Mouse (Mus musculus): ENCODE measurements around the gene Rarg. TPM values are rescaled to one million over a fixed set of nuclear protein-coding genes. Genes with fewer than 3 reads are reported as not detected.
A peak's percentile ranks its signal among the peaks of the same experiment; 100 is the strongest.

The Rarg gene
- polyA plus RNA-seq, 1 experiment from 2014 or later: 123 TPM

- Histone ChIP-seq H3K9ac (peak overlapping the region; percentile 26), H3K4me3 (replicated peaks) (peak overlapping the region; percentile 50), H3K36me3 (peaks cover 17% of the 10 kb centered on the region), H3K4me1 (peaks cover 70% of the 10 kb centered on the region), H3K27ac (replicated peaks) (peak overlapping the region; percentile 96), H3K9me3 (replicated peaks) (no peaks in the 10 kb centered on the region), H3K4me2 (replicated peaks) (peak overlapping the region; percentile 76), H3K27me3 (no peaks in the 10 kb centered on the region)
- peak; percentile 63 for ATAC-seq (ENCODE audit: insufficient number of reproducible peaks, low FRiP score, low TSS enrichment, low read depth)
- under 1% methylated on average over 40 of the region's 44 CpGs for WGBS
Observed at GRCm38 (mm10) chr15:102245891-102246741, 11.2 kb downstream of the Rarg start.

GRCm38 (mm10) chr15:102245461-102245881 lies 11.8 kb downstream of the Rarg start:
- Histone ChIP-seq H3K27me3 (no peaks in the 10 kb centered on the region), H3K36me3 (peaks cover 18% of the 10 kb centered on the region), H3K27ac (replicated peaks) (peak overlapping the region; percentile 96), H3K4me3 (replicated peaks) (peak overlapping the region; percentile 50), H3K4me2 (replicated peaks) (peak overlapping the region; percentile 76), H3K9me3 (replicated peaks) (no peaks in the 10 kb centered on the region), H3K4me1 (peaks cover 66% of the 10 kb centered on the region), H3K9ac (peak overlapping the region; percentile 26)
- no peak for ATAC-seq (ENCODE audit: insufficient number of reproducible peaks, low FRiP score, low TSS enrichment, low read depth)
- 2% methylated on average over 14 of the region's 14 CpGs for WGBS

- Histone ChIP-seq H3K4me3 (replicated peaks) (peak overlapping the region; percentile 50), H3K36me3 (peaks cover 22% of the 10 kb centered on the region), H3K27me3 (no peaks in the 10 kb centered on the region), H3K4me1 (peaks cover 57% of the 10 kb centered on the region), H3K9ac (peak overlapping the region; percentile 28; the same call in 1 of the 2 replicates), H3K27ac (replicated peaks) (peak overlapping the region; percentile 96), H3K9me3 (replicated peaks) (no peaks in the 10 kb centered on the region), H3K4me2 (replicated peaks) (peak overlapping the region; percentile 76)
- WGBS: 1% methylated on average over 19 of the region's 19 CpGs
- ATAC-seq (ENCODE audit: insufficient number of reproducible peaks, low FRiP score, low TSS enrichment, low read depth): no peak
Observed at GRCm38 (mm10) chr15:102244306-102245191, 12.8 kb downstream of the Rarg start.

- ATAC-seq (ENCODE audit: insufficient number of reproducible peaks, low FRiP score, low TSS enrichment, low read depth): no peak
- H3K4me3 ChIP-seq (replicated peaks): peak overlapping the region; percentile 50
- H3K27ac ChIP-seq (replicated peaks): peak overlapping the region; percentile 96
- H3K4me1 ChIP-seq: peaks cover 46% of the 10 kb centered on the region
- H3K36me3 ChIP-seq: peaks cover 33% of the 10 kb centered on the region
- WGBS: 5% methylated on average over 22 of the region's 22 CpGs
- peak overlapping the region; percentile 76 for H3K4me2 ChIP-seq (replicated peaks)
- H3K9me3 ChIP-seq (replicated peaks): no peaks in the 10 kb centered on the region
- no peaks in the 10 kb centered on the region for H3K27me3 ChIP-seq
- peak overlapping the region; percentile 28; the same call in 1 of the 2 replicates for H3K9ac ChIP-seq
Observed at GRCm38 (mm10) chr15:102243229-102244190, 13.8 kb downstream of the Rarg start.

GRCm38 (mm10) chr15:102242404-102243228 lies 14.7 kb downstream of the Rarg start:
- H3K27ac ChIP-seq (replicated peaks): peak overlapping the region; percentile 96
- peaks cover 40% of the 10 kb centered on the region for H3K36me3 ChIP-seq

GRCm38 (mm10) chr15:102240607-102241006 lies 16.7 kb downstream of the Rarg start:
- H3K27me3 ChIP-seq: no peaks in the 10 kb centered on the region
- ATAC-seq (ENCODE audit: insufficient number of reproducible peaks, low FRiP score, low TSS enrichment, low read depth): no peak
- 0 out of 2 replicates have a peak overlapping the region, but pooled peaks have one; percentile 22 for H3K27ac ChIP-seq (replicated peaks)

More at GRCm38 (mm10) chr15:102242404-102243228, 14.7 kb downstream of the Rarg start:
- H3K9ac ChIP-seq: no peak overlapping the region
- peaks cover 43% of the 10 kb centered on the region for H3K4me1 ChIP-seq
- no peaks in the 10 kb centered on the region for H3K27me3 ChIP-seq
- 41% methylated on average over 12 of the region's 12 CpGs for WGBS
- no peaks in the 10 kb centered on the region for H3K9me3 ChIP-seq (replicated peaks)
- H3K4me2 ChIP-seq (replicated peaks): peak overlapping the region; percentile 76
- H3K4me3 ChIP-seq (replicated peaks): peak overlapping the region; percentile 50; the same call in 1 of the 2 replicates
- no peak for ATAC-seq (ENCODE audit: insufficient number of reproducible peaks, low FRiP score, low TSS enrichment, low read depth)

GRCm38 (mm10) chr15:102239851-102240250 lies 17.5 kb downstream of the Rarg start:
- Histone ChIP-seq H3K27ac (replicated peaks) (no peak overlapping the region), H3K9ac (no peak overlapping the region), H3K4me1 (peaks cover 39% of the 10 kb centered on the region), H3K4me2 (replicated peaks) (no peak overlapping the region), H3K4me3 (replicated peaks) (no peak overlapping the region), H3K9me3 (replicated peaks) (no peaks in the 10 kb centered on the region), H3K27me3 (no peaks in the 10 kb centered on the region), H3K36me3 (peaks cover 66% of the 10 kb centered on the region)
- 77% methylated on average over 11 of the region's 11 CpGs for WGBS
- no peak for ATAC-seq (ENCODE audit: insufficient number of reproducible peaks, low FRiP score, low TSS enrichment, low read depth)

More at GRCm38 (mm10) chr15:102240607-102241006, 16.7 kb downstream of the Rarg start:
- Histone ChIP-seq H3K4me3 (replicated peaks) (no peak overlapping the region), H3K4me1 (peaks cover 39% of the 10 kb centered on the region), H3K4me2 (replicated peaks) (no peak overlapping the region), H3K9ac (no peak overlapping the region), H3K36me3 (peaks cover 58% of the 10 kb centered on the region), H3K9me3 (replicated peaks) (no peaks in the 10 kb centered on the region)
- 60% methylated on average over 4 of the region's 4 CpGs for WGBS

- Histone ChIP-seq H3K36me3 (peaks cover 72% of the 10 kb centered on the region), H3K27me3 (no peaks in the 10 kb centered on the region), H3K9me3 (replicated peaks) (no peaks in the 10 kb centered on the region), H3K9ac (no peak overlapping the region), H3K4me3 (replicated peaks) (no peak overlapping the region), H3K27ac (replicated peaks) (no peak overlapping the region), H3K4me2 (replicated peaks) (no peak overlapping the region), H3K4me1 (peaks cover 40% of the 10 kb centered on the region)
- no peak for ATAC-seq (ENCODE audit: insufficient number of reproducible peaks, low FRiP score, low TSS enrichment, low read depth)
- WGBS: 13% methylated on average over 9 of the region's 9 CpGs
Observed at GRCm38 (mm10) chr15:102239260-102239590, 18.1 kb downstream of the Rarg start.

- WGBS: 91% methylated on average over 14 of the region's 14 CpGs
- no peak overlapping the region for H3K4me2 ChIP-seq (replicated peaks)
- peaks cover 74% of the 10 kb centered on the region for H3K36me3 ChIP-seq
- peaks cover 37% of the 10 kb centered on the region for H3K4me1 ChIP-seq
- H3K27ac ChIP-seq (replicated peaks): no peak overlapping the region
- no peaks in the 10 kb centered on the region for H3K27me3 ChIP-seq
- no peaks in the 10 kb centered on the region for H3K9me3 ChIP-seq (replicated peaks)
- H3K4me3 ChIP-seq (replicated peaks): no peak overlapping the region
- ATAC-seq (ENCODE audit: insufficient number of reproducible peaks, low FRiP score, low TSS enrichment, low read depth): no peak
- H3K9ac ChIP-seq: no peak overlapping the region
Observed at GRCm38 (mm10) chr15:102238543-102239259, 18.6 kb downstream of the Rarg start.

Measured in embryonic facial prominence, embryonic 15.5 days (tissue).